Mouse (Mus musculus) bone marrow macrophage, adult 2 months (primary cell): Measurements from ENCODE around the gene Ndufa6.

Source experiments
- CTCF ChIP-seq: IDR thresholded peaks from 2 replicates; pipeline ENCODE4 v1.5.1; 2012; ENCODE audit warnings: low read depth, mild to moderate bottlenecking, low read length, moderate library complexity
- POLR2A ChIP-seq: IDR thresholded peaks from 2 replicates; pipeline ENCODE4 v1.6.1; 2012; ENCODE audit warnings: mild to moderate bottlenecking, low read depth, low read length, borderline replicate concordance

GRCm38 (mm10) chr15:82372991-82373390 is 18.9 kb upstream of the Ndufa6 start:
- TF ChIP-seq POLR2A (no peak), CTCF (no peak)
